Mouse (Mus musculus) bone marrow macrophage, adult 2 months (primary cell): ENCODE measurements around the gene Meioc. TPM values are rescaled to one million over a fixed set of nuclear protein-coding genes. Genes with fewer than 3 reads are reported as not detected.

Experiments
- H3K27ac ChIP-seq: 2 replicates; pipeline ENCODE4 v1.5.1; 2012; ENCODE audit warnings: low read depth, low read length; ENCODE audit not compliant: insufficient read depth
- H3K4me1 ChIP-seq: 2 replicates; pipeline ENCODE4 v1.6.1; 2012; ENCODE audit warnings: low read length; ENCODE audit not compliant: control insufficient read depth, insufficient read depth
- H3K4me3 ChIP-seq: 2 replicates; pipeline ENCODE4 v1.5.1; 2012; ENCODE audit warnings: mild to moderate bottlenecking, low read length, moderate library complexity; ENCODE audit not compliant: insufficient read depth
- CTCF ChIP-seq: IDR thresholded peaks from 2 replicates; pipeline ENCODE4 v1.5.1; 2012; ENCODE audit warnings: low read depth, mild to moderate bottlenecking, low read length, moderate library complexity
- POLR2A ChIP-seq: IDR thresholded peaks from 2 replicates; pipeline ENCODE4 v1.6.1; 2012; ENCODE audit warnings: mild to moderate bottlenecking, low read depth, low read length, borderline replicate concordance
- polyA plus RNA-seq: library from polyadenylated mRNA; stranded (reverse); fragments of >200 nt; gene quantifications from 2 replicates; pipeline ENCODE4 v1.2.4, GENCODE M21; 2012; ENCODE audit not compliant: missing spikeins, insufficient read depth, insufficient read length

The Meioc gene
- polyA plus RNA-seq: not detected in 2 replicates

DNA sequence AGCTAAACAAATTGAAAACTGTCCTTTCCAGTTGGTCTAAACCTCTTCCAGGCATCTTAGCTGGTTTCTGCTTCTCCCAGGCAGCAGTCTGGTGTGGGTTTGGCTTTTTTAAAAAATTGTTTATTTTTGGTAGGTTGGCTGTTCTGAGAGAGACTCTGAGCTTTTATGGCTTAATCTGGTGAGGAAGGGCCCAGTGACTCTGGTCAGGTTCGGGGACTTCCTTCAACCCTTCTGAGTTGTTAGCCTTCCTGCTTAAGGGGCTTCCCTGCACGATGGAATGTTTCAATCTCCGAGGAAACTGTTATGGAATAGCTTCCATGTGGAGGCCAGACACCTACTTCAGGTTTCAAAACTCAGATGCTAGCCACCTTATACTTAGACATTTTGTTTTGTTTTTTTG is at the start of gene Meioc:
Gene Meioc (plus strand): TSS at position 301 of the 400 bp plus-strand sequence.
- Histone ChIP-seq H3K4me1 (no peaks in the 10 kb centered on the region), H3K27ac (no peak within 1 kb of the TSS), H3K4me3 (no peak within 1 kb of the TSS)
- TF ChIP-seq POLR2A (no peak), CTCF (no peak)

DNA sequence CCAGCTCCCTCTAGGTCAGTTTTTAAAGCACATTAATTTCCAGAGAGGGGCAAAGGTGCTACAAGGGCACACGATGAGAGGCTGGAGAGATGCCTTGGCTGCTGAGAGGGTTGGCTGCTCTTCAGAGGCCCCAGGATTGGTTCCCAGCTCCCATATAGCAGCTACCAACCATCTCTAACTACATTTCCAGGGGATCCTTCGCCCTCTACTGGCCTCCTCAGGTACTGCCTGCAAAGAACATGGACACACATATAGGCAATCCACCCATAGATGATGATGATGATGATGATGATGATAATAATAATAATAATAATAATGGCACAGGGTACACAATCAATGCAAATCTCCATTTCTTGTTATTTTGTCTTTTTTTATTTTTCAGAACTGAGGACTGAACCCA is 44.1 kb upstream of the Meioc start:
- Histone ChIP-seq H3K4me1 (no peaks in the 10 kb centered on the region), H3K27ac (no peak overlapping the region), H3K4me3 (no peak overlapping the region)
- TF ChIP-seq CTCF (no peak), POLR2A (no peak)

DNA sequence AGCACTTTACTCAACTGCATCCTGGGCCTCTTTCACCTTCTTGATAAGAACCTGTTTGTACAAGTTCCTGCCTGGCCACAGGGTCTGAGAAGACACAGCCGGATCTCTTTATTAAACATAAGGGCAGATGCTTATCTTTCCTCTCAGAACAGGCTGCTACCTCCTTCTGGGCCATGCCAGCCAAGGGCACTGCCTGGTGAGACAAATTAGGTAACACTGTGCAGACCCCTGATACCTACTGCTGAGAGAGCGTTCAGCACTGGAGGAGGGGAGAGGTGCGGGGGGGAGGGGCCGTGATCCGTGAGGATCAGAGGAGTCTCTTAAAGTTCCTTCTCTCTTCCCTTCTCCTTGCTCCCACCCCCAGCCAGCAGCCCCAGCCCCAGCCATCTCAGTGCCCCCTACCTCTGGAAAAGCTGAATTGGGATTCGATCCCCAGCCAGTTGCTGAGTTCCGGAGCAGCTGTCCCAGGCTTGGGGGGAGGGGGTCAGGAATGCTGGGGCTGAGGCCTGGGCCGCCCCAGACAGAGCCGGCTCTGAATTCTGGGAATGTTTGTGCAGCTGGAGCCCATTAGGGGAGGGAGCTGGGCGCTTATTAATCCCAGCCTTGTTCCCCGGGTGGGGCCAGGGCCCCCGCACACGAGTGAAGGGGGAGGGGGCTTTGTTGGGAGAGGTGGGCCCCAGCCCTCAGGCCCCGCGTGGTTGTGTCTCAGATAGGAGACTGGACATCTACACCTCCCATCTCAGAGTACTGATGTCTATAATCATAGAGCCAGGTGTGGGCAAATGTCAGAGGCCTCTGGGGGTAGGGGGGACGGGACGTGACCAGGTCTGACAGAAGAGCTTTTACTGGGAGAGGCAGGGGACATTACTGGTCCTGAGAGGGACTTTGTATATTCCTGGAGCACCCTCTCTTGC is 39.4 kb upstream of the Meioc start:
- Histone ChIP-seq H3K27ac (no peak overlapping the region), H3K4me3 (no peak overlapping the region), H3K4me1 (no peaks in the 10 kb centered on the region)
- no peak for TF ChIP-seq CTCF
- no peak for TF ChIP-seq POLR2A

DNA sequence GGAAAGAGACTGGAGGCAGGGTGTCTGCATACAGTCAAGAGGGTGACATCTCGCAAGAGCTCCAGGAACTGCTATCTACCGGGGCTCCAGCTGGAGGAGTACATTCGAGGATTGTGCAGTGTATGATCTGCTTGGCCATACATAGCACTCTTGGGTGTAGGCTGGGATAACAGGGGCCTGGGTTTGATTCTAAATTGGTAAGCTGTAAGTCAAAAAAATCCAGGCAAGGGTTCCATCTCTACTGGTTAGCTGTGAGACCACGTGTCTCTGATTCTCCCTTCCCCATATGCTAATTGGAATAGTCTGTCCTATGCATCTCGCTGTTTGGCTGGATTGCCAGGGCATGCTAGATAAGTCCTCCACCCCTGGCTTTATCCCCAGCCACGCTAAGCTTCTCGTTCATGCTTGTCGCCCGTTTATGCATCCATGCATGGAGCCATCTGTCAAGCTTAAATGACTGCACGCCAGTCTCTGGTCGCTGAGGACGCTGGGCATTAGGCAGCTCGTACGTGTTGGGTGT is 38.6 kb upstream of the Meioc start:
- no peak overlapping the region for H3K27ac ChIP-seq
- TF ChIP-seq CTCF (no peak), POLR2A (no peak)
- no peaks in the 10 kb centered on the region for H3K4me1 ChIP-seq
- no peak overlapping the region for H3K4me3 ChIP-seq

DNA sequence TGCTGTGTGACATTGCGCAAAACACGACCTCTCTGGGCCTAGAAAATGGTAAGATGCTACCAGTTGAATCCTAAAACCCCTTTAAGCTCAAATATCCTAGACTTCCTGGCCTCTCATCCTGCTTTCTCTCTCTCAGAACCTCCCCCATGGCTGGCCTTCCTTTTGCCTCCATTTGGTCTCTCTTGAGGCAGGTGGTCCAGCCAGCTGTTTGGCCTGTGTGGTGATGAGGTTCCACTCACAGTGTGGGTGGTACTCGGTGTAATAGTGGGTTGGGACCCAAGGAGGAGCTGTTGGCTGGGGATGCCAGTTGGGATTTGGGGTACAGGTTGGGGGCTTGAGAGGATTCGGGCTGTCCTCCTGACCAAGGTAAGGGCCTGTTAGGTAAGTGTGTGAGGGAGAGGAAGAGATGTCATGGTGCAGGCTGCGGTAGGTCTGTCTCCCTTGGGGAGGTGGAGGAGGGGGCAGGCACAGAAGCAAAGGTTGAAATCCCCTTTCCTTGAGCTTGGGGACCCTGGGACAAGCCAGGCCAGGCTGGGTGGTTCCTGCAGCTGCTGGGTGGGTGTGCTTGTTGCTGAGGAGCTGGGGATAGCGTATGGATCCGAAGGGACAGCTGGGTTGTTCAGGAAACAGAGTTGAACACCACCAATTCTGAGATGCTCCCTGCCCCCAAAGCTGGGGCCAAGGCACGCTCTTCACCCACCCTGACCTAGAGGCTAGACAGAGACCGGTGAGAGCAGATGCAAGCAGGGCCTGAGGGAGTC is 36.2 kb upstream of the Meioc start:
- Histone ChIP-seq H3K4me1 (no peaks in the 10 kb centered on the region), H3K4me3 (no peak overlapping the region), H3K27ac (no peak overlapping the region)
- TF ChIP-seq CTCF (no peak), POLR2A (no peak)

DNA sequence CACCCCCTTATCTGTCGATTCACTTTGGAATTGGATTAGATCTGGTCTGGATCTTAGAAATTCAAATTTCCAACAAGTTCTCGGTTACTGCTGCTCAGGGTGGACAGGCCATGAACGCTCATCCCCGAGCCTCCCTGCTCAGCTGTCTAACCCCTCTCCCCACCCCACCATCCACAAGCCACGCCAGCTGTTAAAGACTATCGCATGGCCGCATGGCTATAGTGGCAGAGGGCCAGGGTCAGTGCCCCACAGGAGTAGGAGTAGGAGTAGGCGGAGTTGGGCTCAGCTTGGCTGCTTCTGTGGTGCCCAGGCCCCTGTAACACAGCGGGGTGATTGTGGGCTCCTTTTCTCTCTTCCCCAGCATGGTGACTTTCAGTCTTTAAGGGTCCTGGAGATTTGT is 35.0 kb upstream of the Meioc start:
- TF ChIP-seq CTCF (no peak), POLR2A (no peak)
- Histone ChIP-seq H3K4me1 (no peaks in the 10 kb centered on the region), H3K27ac (no peak overlapping the region), H3K4me3 (no peak overlapping the region)

DNA sequence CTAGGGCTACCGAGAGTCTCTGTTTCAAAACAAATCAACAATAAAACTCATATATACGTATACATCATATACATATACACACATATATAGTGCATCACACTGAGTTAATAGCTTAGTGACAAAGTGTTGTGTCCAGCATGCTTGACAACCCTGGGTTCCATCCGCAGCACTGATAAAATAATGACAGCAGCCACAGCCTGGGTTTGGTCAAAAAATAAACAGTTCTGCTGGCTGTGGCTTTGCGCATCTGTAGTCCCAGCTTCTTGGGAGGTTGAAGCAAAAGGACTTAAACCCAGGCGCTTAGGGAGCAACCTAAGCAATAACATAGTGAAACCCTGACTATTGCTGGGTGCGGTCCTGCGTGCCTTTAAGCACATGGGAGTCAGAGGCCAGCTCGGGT is 34.1 kb upstream of the Meioc start:
- H3K4me3 ChIP-seq: no peak overlapping the region
- TF ChIP-seq POLR2A: no peak
- no peak for TF ChIP-seq CTCF
- no peak overlapping the region for H3K27ac ChIP-seq
- no peaks in the 10 kb centered on the region for H3K4me1 ChIP-seq

DNA sequence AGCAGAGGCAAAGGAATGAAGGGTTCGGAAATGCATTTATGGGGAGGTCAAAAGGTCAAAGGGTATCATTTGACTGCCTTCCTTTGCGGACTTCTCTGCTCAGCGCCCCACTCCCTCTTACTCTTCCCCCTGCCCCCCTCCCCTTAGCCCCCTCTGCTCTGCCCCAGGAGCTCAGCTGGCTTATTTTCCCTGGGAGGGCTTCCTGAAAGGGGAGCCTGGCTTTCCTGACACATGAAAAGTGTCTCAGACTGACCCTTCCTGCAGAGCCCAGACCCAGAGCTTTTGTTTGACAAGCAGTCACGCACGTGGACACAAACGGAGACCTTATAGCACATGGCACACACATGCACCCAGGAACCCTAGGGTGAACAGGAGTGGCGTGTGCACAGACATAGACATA is 32.8 kb upstream of the Meioc start:
- Histone ChIP-seq H3K4me3 (no peak overlapping the region), H3K27ac (no peak overlapping the region), H3K4me1 (no peaks in the 10 kb centered on the region)
- TF ChIP-seq POLR2A: no peak
- no peak for TF ChIP-seq CTCF

DNA sequence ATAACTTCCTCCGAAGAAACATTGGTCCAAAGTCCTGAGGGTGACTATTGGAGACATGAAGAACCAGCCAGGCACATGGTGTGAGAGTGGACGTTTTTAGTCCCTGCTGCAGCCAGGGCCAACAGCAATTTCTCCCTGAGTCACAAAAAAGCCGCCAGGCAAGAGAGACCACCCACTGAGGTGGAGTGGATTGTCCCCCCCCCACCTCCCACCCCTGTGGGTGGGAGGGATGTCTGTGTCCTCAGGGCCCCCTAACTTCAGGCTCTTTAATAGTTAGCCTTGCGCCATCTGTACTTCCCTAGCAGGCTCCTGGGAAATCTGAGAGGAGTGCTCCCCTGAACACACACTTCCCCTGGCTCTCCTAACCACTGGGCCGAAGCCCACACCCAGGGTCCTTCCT is 32.3 kb upstream of the Meioc start:
- Histone ChIP-seq H3K4me3 (no peak overlapping the region), H3K4me1 (no peaks in the 10 kb centered on the region), H3K27ac (no peak overlapping the region)
- TF ChIP-seq CTCF: no peak
- no peak for TF ChIP-seq POLR2A

DNA sequence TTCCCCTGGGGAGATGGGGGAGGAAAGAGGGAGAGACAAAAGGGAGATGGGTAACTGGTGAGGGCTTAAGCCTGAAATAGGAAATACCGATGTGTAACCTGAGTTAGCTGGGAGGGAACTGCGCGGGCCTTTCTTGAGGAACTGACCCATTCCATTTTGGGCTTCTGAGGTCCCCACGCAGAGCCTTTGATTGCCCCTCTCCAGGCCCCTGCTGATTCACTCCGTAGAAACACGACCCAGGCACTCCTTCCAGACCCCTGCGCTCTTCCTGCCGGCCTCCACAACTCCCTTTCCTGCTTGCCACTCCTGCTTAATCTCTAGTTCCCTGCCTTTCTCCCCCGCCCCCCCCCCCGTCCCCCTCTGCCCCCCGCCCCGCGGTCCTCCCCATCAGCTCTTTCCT is 30.8 kb upstream of the Meioc start:
- TF ChIP-seq CTCF: no peak
- no peak for TF ChIP-seq POLR2A
- no peak overlapping the region for H3K4me3 ChIP-seq
- no peaks in the 10 kb centered on the region for H3K4me1 ChIP-seq
- H3K27ac ChIP-seq: no peak overlapping the region
